Mouse (Mus musculus): ENCODE data around the gene Mrps10.

DNA sequence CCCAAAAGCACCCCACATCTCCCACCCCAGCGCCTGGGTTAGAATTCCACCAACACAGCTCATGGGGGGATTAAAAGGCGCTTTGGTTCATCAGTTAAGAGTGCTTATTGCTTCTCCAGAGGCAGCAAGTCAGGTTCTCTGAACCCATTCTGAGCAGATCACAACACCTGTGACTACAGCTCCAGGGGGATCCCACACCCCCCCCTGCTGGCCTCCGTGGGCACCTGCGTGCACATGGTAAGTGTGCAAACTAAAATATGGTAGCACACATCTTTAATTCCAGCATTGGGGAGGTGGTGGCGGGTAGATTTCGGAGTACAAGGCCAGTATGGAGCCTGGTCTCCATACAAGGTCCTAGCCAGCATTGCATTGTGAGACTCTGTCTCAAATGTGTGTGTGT is 58.6 kb downstream of the Mrps10 start:
- TF ChIP-seq EP300 (IDR thresholded peaks at IDR 0.05; ENCODE audit: low read depth), result no peak
- no peak for TF ChIP-seq CTCF (IDR thresholded peaks at IDR 0.05; ENCODE audit: low read depth)
